In the genomic region with DNA sequence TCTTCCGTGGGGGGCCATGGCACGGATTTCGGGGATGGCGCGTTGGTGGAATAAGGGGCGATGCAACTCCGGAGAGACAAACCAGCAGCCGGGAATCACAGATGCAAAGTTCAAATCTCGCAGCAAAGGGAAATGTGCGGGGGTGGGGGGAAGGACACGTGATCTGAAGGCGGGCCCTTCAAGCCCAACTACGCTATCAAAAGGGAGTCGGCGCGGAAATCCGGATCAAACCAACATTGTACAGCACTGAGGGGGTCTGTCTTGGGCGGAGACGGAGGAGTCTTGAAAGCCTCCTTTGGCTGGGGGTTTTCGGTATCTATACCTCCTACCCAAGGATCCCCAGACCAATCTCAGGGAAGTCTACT, we compare ENCODE assay signal across 8 mouse cellular contexts. TPM values are rescaled to one million over a fixed set of nuclear protein-coding genes. Genes with fewer than 3 reads are reported as not detected.
DNase-seq lines count a peak whose midpoint lies in the region; ATAC-seq lines count a peak whose summit lies in the region.

A gene (minus strand): TSS at position 202 of the 365 bp plus-strand sequence.

- peak within 1 kb of the TSS; percentile 68 for H3K4me2 ChIP-seq in hindbrain, embryonic 12.5 days (replicated peaks)

- no peaks in the 10 kb centered on the region for H3K27me3 ChIP-seq in hindbrain, embryonic 12.5 days

- H3K4me3 ChIP-seq in hindbrain, embryonic 12.5 days = peak within 1 kb of the TSS; percentile 80

- H3K9me3 ChIP-seq in hindbrain, embryonic 12.5 days (replicated peaks) = no peaks in the 10 kb centered on the region

- peak within 1 kb of the TSS; percentile 90 for H3K9ac ChIP-seq in hindbrain, embryonic 12.5 days

- peaks cover 9% of the 10 kb centered on the region for H3K4me1 ChIP-seq in hindbrain, embryonic 12.5 days

- WGBS in hindbrain, embryonic 12.5 days = 0% methylated on average over 20 of the region's 20 CpGs

- peaks cover 38% of the 10 kb centered on the region for H3K36me3 ChIP-seq in hindbrain, embryonic 12.5 days

- peak within 1 kb of the TSS; percentile 95 for H3K27ac ChIP-seq in hindbrain, embryonic 12.5 days

- ATAC-seq in hindbrain, embryonic 12.5 days (ENCODE audit: low FRiP score) = peak; percentile 98

- DNase-seq in Muller cell, postnatal 12 days (ENCODE audit: inconsistent ontology term) = peak; percentile 88
- DNase-seq in cerebellum, adult 9-11 months = peak; percentile 84
- peak; percentile 86 to 87 for DNase-seq in frontal cortex, postnatal 10 days (ENCODE audit: low spot score in 2 of 2)
- peak; percentile 82 to 92 for DNase-seq in layer of hippocampus, postnatal 14 days (ENCODE audit: low spot score in 2 of 2)
- peak; percentile 82 for DNase-seq in lung, postnatal 14 days
- peak; percentile 60 for DNase-seq in retina, adult 2 months (ENCODE audit: low read depth, low spot score)
- DNase-seq in thymus, postnatal 36 days = peak; percentile 84 to 89

RNA-seq across cellular contexts. Expression of the gene that starts here (rescaled TPM):
- 281 and 304 TPM in 2 replicates for polyA plus RNA-seq in hindbrain, embryonic 12.5 days (2016; fragmentation: Nextera tagmentation; extraction: Ambion mirVana)
- total RNA-seq in layer of hippocampus, postnatal 14 days (2021) = 10 to 100 TPM; 41.7 to 46.8 TPM

Comparison
In these comparisons a context has a peak if more than half of its experiments do, and no peak if none do; other contexts are left out.
1. Peak in every context shown above with its lines: DNase-seq, ATAC-seq, H3K4me3 ChIP-seq and H3K27ac ChIP-seq.